Comparison of ENCODE assay signal across 9 mouse cellular contexts in genomic region chr10:107747566-107747965, GRCm38 (mm10). TPM values are rescaled to one million over a fixed set of nuclear protein-coding genes. Genes with fewer than 3 reads are reported as not detected.
DNase-seq lines count a peak whose midpoint lies in the region; ATAC-seq and TF ChIP-seq lines count a peak whose summit lies in the region.
"Had no signal": no experiment of that assay in that cellular context is flagged by ENCODE, and none has a peak within 500 bp of the region (broad histone marks: within the 10 kb centered on the region; RNA-seq: fewer than 3 reads in every experiment).

No protein-coding gene starts in this region.

- WGBS in hindbrain, embryonic 13.5 days: 19% methylated on average over 5 of the region's 5 CpGs

- H3K4me1 ChIP-seq in hindbrain, embryonic 13.5 days (replicated peaks): peaks cover 7% of the 10 kb centered on the region

- CTCF ChIA-PET in Patski (lab: Charles Lee): interaction anchor here (1.3 to 2.0 kb wide), 4 partner anchors 57 to 816 kb away, joined by 3 to 7 read pairs (median 4); no protein-coding TSS in a partner anchor

- POLR2A ChIA-PET in Patski (lab: Charles Lee): interaction anchor here (0.5 kb wide), 1 partner anchor 15 kb away, joined by 5 read pairs; no protein-coding TSS in a partner anchor

- no peaks in the 10 kb centered on the region for H3K36me3 ChIP-seq in hindbrain, embryonic 13.5 days
- H3K36me3 ChIP-seq: limb, embryonic 13.5 days had no signal

- H3K27ac ChIP-seq in left cerebral cortex, adult 2 months: no peak overlapping the region
- no peak overlapping the region for H3K27ac ChIP-seq in hindbrain, embryonic 13.5 days
- H3K27ac ChIP-seq: limb, embryonic 13.5 days had no signal

- no peak overlapping the region for H3K4me3 ChIP-seq in left cerebral cortex, adult 2 months
- no peak overlapping the region for H3K4me3 ChIP-seq in hindbrain, embryonic 13.5 days
- H3K4me3 ChIP-seq: limb, embryonic 13.5 days had no signal

- peak; percentile 78 for TF ChIP-seq CTCF in left cerebral cortex, adult 2 months (IDR thresholded peaks at IDR 0.05)
- TF ChIP-seq CTCF in Patski (IDR thresholded peaks at IDR 0.05): peak; percentile 68

- no peak for ATAC-seq in cerebellum, adult (ENCODE audit: insufficient number of reproducible peaks, low FRiP score, low TSS enrichment)
- ATAC-seq in Patski: no peak
- ATAC-seq in hindbrain, embryonic 13.5 days (ENCODE audit: low FRiP score): no peak; the same call in 1 of the 2 replicates

- peak; percentile 18 for DNase-seq in cerebellum, adult 9-10 months
- peak in 1 of 2 experiments; percentile 22 for DNase-seq in left cerebral cortex, adult 2 months (ENCODE audit: extremely low spot score in 1 of 2, low spot score in 2 of 2)
- DNase-seq in left cerebral cortex, adult 11 months (ENCODE audit: low spot score): no peak
- DNase-seq in Patski (ENCODE audit: low read depth, low spot score): no peak
- peak; percentile 12 for DNase-seq in induced T-regulatory cell, adult 2 months (ENCODE audit: low read depth)
- DNase-seq in retina, embryonic 14.5 days (ENCODE audit: low spot score): peak; percentile 80

- no peak overlapping the region for H3K9ac ChIP-seq in hindbrain, embryonic 13.5 days
- H3K9ac ChIP-seq: limb, embryonic 13.5 days had no signal

- intact Hi-C loops in left cerebral cortex, adult 2 months (cut with DNase I): loop anchor here (5.0 kb wide), 3 partner anchors 305 to 815 kb away; no protein-coding TSS in a partner anchor

- H3K27me3 ChIP-seq in Patski: peaks cover 6% of the 10 kb centered on the region
- H3K27me3 ChIP-seq in hindbrain, embryonic 13.5 days: no peaks in the 10 kb centered on the region

- H3K4me2 ChIP-seq in hindbrain, embryonic 13.5 days: no peak overlapping the region

- no peaks in the 10 kb centered on the region for H3K9me3 ChIP-seq in hindbrain, embryonic 13.5 days
- H3K9me3 ChIP-seq: limb, embryonic 13.5 days had no signal

- in situ Hi-C loops in Patski (cut with MboI; ENCODE audit: low pct_unique_long_range_greater_than_20kb): loop anchor here (10.0 kb wide), 1 partner anchor 813 kb away; no protein-coding TSS in a partner anchor

RNA-seq across cellular contexts. Expression of gene Ptprq, which starts 27.7 kb away (rescaled TPM):
- total RNA-seq in left cerebral cortex, adult 2 months (2021): under 1 TPM; 0.05 to 0.09 TPM
- 12.3 TPM for polyA plus RNA-seq in Patski (2021)
- 0.08 and 0.12 TPM in 2 replicates for polyA plus RNA-seq in hindbrain, embryonic 13.5 days (2015; fragmentation: Nextera tagmentation; extraction: Ambion mirVana)

Comparison
In these comparisons a context has a peak if more than half of its experiments do, and no peak if none do; other contexts are left out.
1. DNase-seq: peak in cerebellum, adult 9-10 months (single experiment), induced T-regulatory cell, adult 2 months (single experiment) and retina, embryonic 14.5 days (single experiment); none in left cerebral cortex, adult 11 months (single experiment) and Patski (single experiment).
2. RNA of gene Ptprq, which starts 27.7 kb away (polyA plus RNA-seq): 12.3 TPM in Patski (single experiment); 0.08 to 0.12 TPM in hindbrain, embryonic 13.5 days; every median in the first group is over 10 times any median in the second.